Mouse (Mus musculus): ENCODE data around the gene Znrf1.

DNA sequence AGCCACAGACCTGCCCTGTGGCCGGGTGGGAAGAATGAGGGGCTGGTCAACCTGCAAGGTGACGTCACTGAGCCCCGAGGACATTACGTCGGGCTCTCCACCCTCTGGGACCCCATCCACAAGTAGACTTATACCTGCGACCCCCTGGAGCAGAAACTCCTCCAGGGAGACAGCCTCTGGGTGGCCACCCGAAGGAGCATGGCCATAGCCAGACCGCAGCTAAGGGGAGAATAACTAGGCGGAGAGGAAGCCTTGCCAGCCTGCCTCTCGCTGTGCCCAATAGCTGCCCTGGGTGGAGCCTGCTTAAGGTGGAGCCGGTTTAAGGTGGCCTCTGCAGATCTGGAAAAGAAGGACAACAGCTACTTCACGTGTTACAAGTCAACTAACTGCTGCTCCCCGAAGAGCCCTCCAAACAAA is 94.2 kb downstream of the Znrf1 start, which contains the start of gene Ldhd:
- TF ChIP-seq CTCF (IDR thresholded peaks at IDR 0.05; ENCODE audit: low read depth, low read length) (no peak), POLR2A (IDR thresholded peaks at IDR 0.05; ENCODE audit: borderline replicate concordance, low read depth, low read length) (no peak)

Measured in bone marrow macrophage, adult 2 months (primary cell).